In the genomic region with DNA sequence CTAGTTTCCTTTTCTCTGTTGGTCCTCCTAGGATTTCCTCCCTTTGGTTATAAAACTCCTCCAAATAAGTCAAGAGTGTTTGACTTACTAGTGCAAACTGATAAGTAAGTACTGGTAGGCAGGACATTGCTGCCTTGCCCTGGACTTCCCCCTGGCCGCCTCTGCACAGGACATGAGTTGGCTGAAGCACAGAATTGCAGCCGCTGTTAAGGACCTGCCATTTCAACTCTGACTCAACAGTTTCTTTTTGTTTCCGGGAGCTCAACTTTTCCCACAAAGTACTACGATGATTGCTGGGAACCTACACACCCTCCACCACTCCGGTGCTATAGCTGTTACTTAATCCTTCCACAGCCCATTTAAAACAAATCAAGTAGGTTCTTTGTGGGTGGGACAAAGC, we compare ENCODE assay signal across 9 mouse cellular contexts. TPM values are rescaled to one million over a fixed set of nuclear protein-coding genes. Genes with fewer than 3 reads are reported as not detected.
DNase-seq lines count a peak whose midpoint lies in the region; ATAC-seq and TF ChIP-seq lines count a peak whose summit lies in the region.
"Had no signal": no experiment of that assay in that cellular context is flagged by ENCODE, and none has a peak within 500 bp of the region (broad histone marks: within the 10 kb centered on the region; RNA-seq: fewer than 3 reads in every experiment).

No protein-coding gene starts in this region.

- H3K9ac ChIP-seq in ES-E14 (ENCODE audit: insufficient read depth, low read depth, low read length, poor library complexity, severe bottlenecking): no peak overlapping the region
- H3K9ac ChIP-seq: liver, embryonic 14.5 days had no signal

- H3K27ac ChIP-seq in ES-E14 (ENCODE audit: insufficient read depth, low read depth, low read length, poor library complexity, severe bottlenecking): no peak overlapping the region
- H3K27ac ChIP-seq: liver, embryonic 14.5 days had no signal

- no peak overlapping the region for H3K4me3 ChIP-seq in ES-E14 (ENCODE audit: insufficient read depth in 1 of 2, low read depth in 1 of 2, low read length in 2 of 2, poor library complexity in 1 of 2, severe bottlenecking in 1 of 2)

- no peaks in the 10 kb centered on the region for H3K9me3 ChIP-seq in ES-E14 (ENCODE audit: control insufficient read depth, insufficient read depth, low read depth, low read length)

- no peak for ATAC-seq in monocyte, adult 5-6 weeks (replicated peaks; ENCODE audit: insufficient number of reproducible peaks, low FRiP score, low TSS enrichment, poor library complexity, severe bottlenecking)

- in situ Hi-C loops in ES-E14 (cut with MboI; ENCODE audit: low sequenced_read_pairs in 2 of 2, unreplicated experiment in 2 of 2): no loop called here

- DNase-seq in ES-E14 (ENCODE audit: low read depth, low spot score): no peak
- DNase-seq in adrenal gland, adult 8-10 months: peak; percentile 55
- peak; percentile 72 to 78 for DNase-seq in heart, postnatal 10 days
- peak; percentile 86 to 91 for DNase-seq in lung, adult 18-20 months
- DNase-seq in left cerebral cortex, adult 9 months (ENCODE audit: low spot score in 2 of 2): no peak
- DNase-seq in embryo, embryonic 11 days: no peak
- no peak for DNase-seq in spleen, postnatal 4 days (ENCODE audit: low spot score in 2 of 2)

- intact Hi-C loops in heart, postnatal 10 days (cut with DNase I): loop anchor here (2.0 kb wide), 1 partner anchor 101 kb away; no protein-coding TSS in a partner anchor

- no peaks in the 10 kb centered on the region for H3K4me1 ChIP-seq in ES-E14 (ENCODE audit: control insufficient read depth in 2 of 2, insufficient read depth in 2 of 2, low read length in 2 of 2, poor library complexity in 1 of 2)

- peaks cover 3% of the 10 kb centered on the region for H3K36me3 ChIP-seq in ES-E14 (ENCODE audit: control insufficient read depth, insufficient read depth, low read length, poor library complexity, severe bottlenecking)

TF ChIP-seq in ES-E14, 5 proteins besides CTCF, POLR2A, EP300 and RAD21:
- TF ChIP-seq MAFK (IDR thresholded peaks at IDR 0.05; ENCODE audit: insufficient read depth, low read depth, low read length): 0 out of 2 replicates have a peak, but pooled peaks have one; percentile 15
- TF ChIP-seq CHD2 (IDR thresholded peaks at IDR 0.05; ENCODE audit: low read depth, low read length): no peak

RNA-seq across cellular contexts. Expression of a gene that starts 30.8 kb away (rescaled TPM):
- 59.0 and 96.8 TPM in 2 replicates for total RNA-seq in ES-E14 (2012; rRNA removed)
- 10 to 100 TPM; 57.8 to 92.9 (median 81.0) TPM for total RNA-seq in adrenal gland, adult 8-10 months (2022)
- 10 to 100 TPM; 97.2 to 99.0 TPM for total RNA-seq in heart, postnatal 10 days (2021)
- 7.9 to 14.9 TPM (median 14.5 TPM) in 3 replicates for total RNA-seq in monocyte, adult 5-6 weeks (2017)

RNA-seq across cellular contexts. Expression of a gene that starts 54.6 kb away (rescaled TPM):
- total RNA-seq in ES-E14 (2012; rRNA removed): 39.3 and 52.7 TPM in 2 replicates
- total RNA-seq in adrenal gland, adult 8-10 months (2022): 10 to 100 TPM; 69.6 to 84.6 (median 76.7) TPM
- 10 to 100 TPM; 53.1 to 65.1 TPM for total RNA-seq in heart, postnatal 10 days (2021)
- 127 to 181 TPM (median 138 TPM) in 3 replicates for total RNA-seq in monocyte, adult 5-6 weeks (2017)

Comparison
In these comparisons a context has a peak if more than half of its experiments do, and no peak if none do; other contexts are left out.
1. DNase-seq: peak in adrenal gland, adult 8-10 months (single experiment), heart, postnatal 10 days (2 of 2) and lung, adult 18-20 months (2 of 2); none in ES-E14 (single experiment), left cerebral cortex, adult 9 months (0 of 2), embryo, embryonic 11 days (single experiment) and spleen, postnatal 4 days (0 of 2).